Mouse (Mus musculus): ENCODE data around the gene Rev1. TPM values are rescaled to one million over a fixed set of nuclear protein-coding genes. Genes with fewer than 3 reads are reported as not detected.

Gene Rev1
- 10 to 100 TPM; 27.5 to 30.6 TPM for polyA plus RNA-seq (2017; shearing (Covaris generic))

GRCm38 (mm10) chr1:38129501-38130267, at the start of gene Rev1:
Gene Rev1 (minus strand): TSS chr1:38129801.

Other genes starting within 250 kb of the Rev1 start
- 10 to 100 TPM; 85.9 to 94.0 TPM for gene Mitd1, start 239.4 kb downstream of the Rev1 start, polyA plus RNA-seq (2017; shearing (Covaris generic))
- 100 to 1,000 TPM; 147 TPM for gene Mrpl30, start 239.3 kb downstream of the Rev1 start, polyA plus RNA-seq (2017; shearing (Covaris generic))
- not detected for gene Lyg2, start 213.3 kb downstream of the Rev1 start, polyA plus RNA-seq (2017; shearing (Covaris generic))
- not detected for gene Lyg1, start 172.0 kb downstream of the Rev1 start, polyA plus RNA-seq (2017; shearing (Covaris generic))
- 100 to 1,000 TPM in 1 of 2 experiments, 10 to 100 TPM in 1; 96.5 to 107 TPM for gene Txndc9, start 131.9 kb downstream of the Rev1 start, polyA plus RNA-seq (2017; shearing (Covaris generic))
- gene Eif5b, start 131.8 kb downstream of the Rev1 start, polyA plus RNA-seq (2017; shearing (Covaris generic)): 10 to 100 TPM; 17.2 to 24.8 TPM

Measured in inflammation-experienced regulatory T-cells (primary cell).